Mouse (Mus musculus): ENCODE data around the gene Rnf121.
A peak's percentile ranks its signal among the peaks of the same experiment; 100 is the strongest.

Gene Rnf121

GRCm38 (mm10) chr7:101998194-101998927, 66.9 kb downstream of the Rnf121 start:
- peak; percentile 59 to 80 for DNase-seq

GRCm38 (mm10) chr7:101994241-101994640, 71.0 kb downstream of the Rnf121 start:
- DNase-seq = no peak

- DNase-seq = no peak
Observed at GRCm38 (mm10) chr7:101985081-101985480, 80.2 kb downstream of the Rnf121 start.

GRCm38 (mm10) chr7:101982735-101983134, 82.5 kb downstream of the Rnf121 start:
- DNase-seq = no peak

- DNase-seq = no peak
Observed at GRCm38 (mm10) chr7:101974505-101974904, 90.8 kb downstream of the Rnf121 start.

GRCm38 (mm10) chr7:101973730-101974129, 91.5 kb downstream of the Rnf121 start:
- DNase-seq = no peak

- no peak for DNase-seq
Observed at GRCm38 (mm10) chr7:101971721-101972120, 93.5 kb downstream of the Rnf121 start.

GRCm38 (mm10) chr7:101970821-101971461, 94.3 kb downstream of the Rnf121 start:
- peak; percentile 38 to 54 for DNase-seq

GRCm38 (mm10) chr7:101970429-101970775, 94.9 kb downstream of the Rnf121 start:
- peak; percentile 74 to 76 for DNase-seq

GRCm38 (mm10) chr7:101969694-101970428, 95.4 kb downstream of the Rnf121 start:
- peak; percentile 76 to 85 for DNase-seq

Data from spleen, adult 18-20 months (tissue).